Mouse (Mus musculus) ovary, adult 2 months (tissue): Measurements from ENCODE around the gene Prl3c1. TPM values are rescaled to one million over a fixed set of nuclear protein-coding genes. Genes with fewer than 3 reads are reported as not detected.

Source experiments
- polyA plus RNA-seq: library from polyadenylated mRNA; depleted of rRNA; stranded (reverse); fragments of >200 nt; gene quantifications from 2 replicates; pipeline ENCODE4 v1.2.3, GENCODE M21; 2012; rRNA removed

Gene Prl3c1
- polyA plus RNA-seq = not detected in 2 replicates

GRCm38 (mm10) chr13:27196359-27196758 is at the start of gene Prl3c1:
Gene Prl3c1, plus strand, starts transcription at chr13:27196659.

GRCm38 (mm10) chr13:27156490-27156889 is 40.0 kb upstream of the Prl3c1 start, which contains the start of gene Prl3d3:
Gene Prl3d3, plus strand, starts transcription at chr13:27156790.

GRCm38 (mm10) chr13:27241547-27241946 is 45.1 kb downstream of the Prl3c1 start, which contains the start of gene Prl3b1:
Gene Prl3b1, plus strand, starts transcription at chr13:27241847.

Other genes starting within 250 kb of the Prl3c1 start
- not detected in 2 replicates for gene Prl, start 139.1 kb upstream of the Prl3c1 start, polyA plus RNA-seq
- not detected in 2 replicates for gene Prl3d1, start 102.5 kb upstream of the Prl3c1 start, polyA plus RNA-seq
- not detected in 2 replicates for gene Prl3d2, start 75.0 kb upstream of the Prl3c1 start, polyA plus RNA-seq
- gene Prl3d3, start 39.9 kb upstream of the Prl3c1 start, polyA plus RNA-seq = not detected in 2 replicates
- not detected in 2 replicates for gene Prl3b1, start 45.2 kb downstream of the Prl3c1 start, polyA plus RNA-seq
- not detected in 2 replicates for gene Prl3a1, start 62.8 kb downstream of the Prl3c1 start, polyA plus RNA-seq
- not detected in 2 replicates for gene Prl6a1, start 116.0 kb downstream of the Prl3c1 start, polyA plus RNA-seq
- gene Prl8a2, start 149.0 kb downstream of the Prl3c1 start, polyA plus RNA-seq = not detected in 2 replicates
- gene Prl2b1, start 194.2 kb downstream of the Prl3c1 start, polyA plus RNA-seq = not detected in 2 replicates
- not detected in 2 replicates for gene Prl8a6, start 242.0 kb downstream of the Prl3c1 start, polyA plus RNA-seq